Mouse (Mus musculus) thymus, adult 2 months (tissue): ENCODE data around the gene Ccdc120. TPM values are rescaled to one million over a fixed set of nuclear protein-coding genes. Genes with fewer than 3 reads are reported as not detected.

ENCODE experiments used
- DNase-seq: peaks from one replicate; pipeline ENCODE4 v3.0.0; 2021
- H3K27ac ChIP-seq: fragments of 200-500 bp; 2 replicates; pipeline ENCODE4 v1.5.1; 2012; ENCODE audit warnings: low read length, control low read depth; ENCODE audit not compliant: control insufficient read depth, insufficient read depth
- H3K27me3 ChIP-seq: fragments of 200-500 bp; 2 replicates; pipeline ENCODE4 v1.6.1; 2012; ENCODE audit warnings: mild to moderate bottlenecking, low read length, moderate library complexity, mixed read lengths; ENCODE audit not compliant: control insufficient read depth, insufficient read depth
- H3K36me3 ChIP-seq: fragments of 200-500 bp; 2 replicates; pipeline ENCODE4 v1.6.1; 2012; ENCODE audit warnings: mild to moderate bottlenecking, low read length, moderate library complexity; ENCODE audit not compliant: control insufficient read depth, insufficient read depth
- H3K4me1 ChIP-seq: fragments of 200-500 bp; replicated peaks from 2 replicates; pipeline ENCODE4 v1.6.1; 2012; ENCODE audit warnings: low read length; ENCODE audit not compliant: control insufficient read depth, insufficient read depth
- H3K4me3 ChIP-seq: fragments of 200-500 bp; 2 replicates; pipeline ENCODE4 v1.5.1; 2012; ENCODE audit warnings: mild to moderate bottlenecking, low read length, control low read depth, moderate library complexity; ENCODE audit not compliant: control insufficient read depth, insufficient read depth
- CTCF ChIP-seq: fragments of 200-500 bp; IDR thresholded peaks from 2 replicates; pipeline ENCODE4 v1.5.1; 2012; ENCODE audit warnings: mild to moderate bottlenecking, control low read depth, low read length, moderate library complexity, borderline replicate concordance; ENCODE audit not compliant: control insufficient read depth, poor library complexity, insufficient read depth; ENCODE audit errors: extremely low read depth
- POLR2A ChIP-seq: fragments of 200-500 bp; IDR thresholded peaks from 2 replicates; pipeline ENCODE4 v1.6.1; 2012; ENCODE audit warnings: mild to moderate bottlenecking, low read length, control low read depth, moderate library complexity; ENCODE audit not compliant: control insufficient read depth, poor library complexity, insufficient read depth; ENCODE audit errors: extremely low read depth
- WGBS: fragments of 180-500 bp; shearing (Covaris S2); methylation state at CpG from one replicate; pipeline ENCODE4 v1.1.7; 2018; 5-methylcytosine and 5-hydroxymethylcytosine counted together
- polyA plus RNA-seq: library from polyadenylated mRNA; depleted of rRNA; stranded (reverse); fragments of >200 nt; gene quantifications from 2 replicates; pipeline ENCODE4 v1.2.3, GENCODE M21; 2012

The Ccdc120 gene
- polyA plus RNA-seq, 1 experiment, result 9.3 TPM

GRCm38 (mm10) chrX:7779294-7779693 is 28.6 kb upstream of the Ccdc120 start:
- H3K4me3 ChIP-seq, result no peak overlapping the region
- no peaks in the 10 kb centered on the region for H3K36me3 ChIP-seq
- no peak overlapping the region for H3K27ac ChIP-seq
- TF ChIP-seq POLR2A (no peak), CTCF (no peak)
- no peaks in the 10 kb centered on the region for H3K4me1 ChIP-seq
- H3K27me3 ChIP-seq, result no peaks in the 10 kb centered on the region
- 38% methylated on average over 3 of the region's 3 CpGs for WGBS
- DNase-seq, result no peak

- Histone ChIP-seq H3K4me1 (no peaks in the 10 kb centered on the region), H3K27ac (no peak overlapping the region), H3K36me3 (no peaks in the 10 kb centered on the region), H3K27me3 (no peaks in the 10 kb centered on the region), H3K4me3 (no peak overlapping the region)
- WGBS, result 72% methylated on average over 7 of the region's 7 CpGs
- DNase-seq, result no peak
- TF ChIP-seq CTCF (no peak), POLR2A (no peak)
Measured at GRCm38 (mm10) chrX:7778450-7779244, 27.9 kb upstream of the Ccdc120 start.

GRCm38 (mm10) chrX:7776329-7777082 is 25.8 kb upstream of the Ccdc120 start:
- DNase-seq, result peak; percentile 37
- Histone ChIP-seq H3K27ac (no peak overlapping the region), H3K36me3 (no peaks in the 10 kb centered on the region), H3K4me3 (no peak overlapping the region), H3K27me3 (no peaks in the 10 kb centered on the region), H3K4me1 (no peaks in the 10 kb centered on the region)
- TF ChIP-seq CTCF (peak; percentile 42; the same call in 1 of the 2 replicates), POLR2A (no peak)
- 30% methylated on average over 8 of the region's 8 CpGs for WGBS

- TF ChIP-seq CTCF, result no peak
- 92% methylated on average over 9 of the region's 9 CpGs for WGBS
- H3K4me1 ChIP-seq, result no peaks in the 10 kb centered on the region
- no peaks in the 10 kb centered on the region for H3K36me3 ChIP-seq
- no peak overlapping the region for H3K4me3 ChIP-seq
- H3K27ac ChIP-seq, result no peak overlapping the region
- no peaks in the 10 kb centered on the region for H3K27me3 ChIP-seq
- DNase-seq, result no peak
Measured at GRCm38 (mm10) chrX:7775501-7776205, 24.9 kb upstream of the Ccdc120 start.

- peak; percentile 13 for DNase-seq
- Histone ChIP-seq H3K4me1 (no peaks in the 10 kb centered on the region), H3K36me3 (no peaks in the 10 kb centered on the region), H3K27ac (no peak overlapping the region), H3K27me3 (no peaks in the 10 kb centered on the region), H3K4me3 (no peak overlapping the region)
- no peak for TF ChIP-seq POLR2A
- no peak for TF ChIP-seq CTCF
- WGBS, result 83% methylated on average over 2 of the region's 2 CpGs
Measured at GRCm38 (mm10) chrX:7772766-7773165, 22.1 kb upstream of the Ccdc120 start.

- no peak for DNase-seq
- Histone ChIP-seq H3K4me3 (no peak overlapping the region), H3K27me3 (no peaks in the 10 kb centered on the region), H3K36me3 (no peaks in the 10 kb centered on the region), H3K4me1 (peaks cover 7% of the 10 kb centered on the region), H3K27ac (no peak overlapping the region)
- WGBS, result 96% methylated on average over 7 of the region's 7 CpGs
- no peak for TF ChIP-seq POLR2A
- no peak for TF ChIP-seq CTCF
Measured at GRCm38 (mm10) chrX:7769302-7770017, 18.8 kb upstream of the Ccdc120 start.
